Mouse (Mus musculus) neutrophil, adult 5-6 weeks (primary cell): ENCODE data around the gene Habp4. TPM values are rescaled to one million over a fixed set of nuclear protein-coding genes. Genes with fewer than 3 reads are reported as not detected.

ENCODE experiments used
- ATAC-seq: fragments of 151-379, 151-347 bp; 2 replicates; pipeline ENCODE4 v1.8.0; 2017; ENCODE audit warnings: mild to moderate bottlenecking, moderate TSS enrichment; ENCODE audit not compliant: insufficient number of reproducible peaks, poor library complexity, low FRiP score, severe bottlenecking; ENCODE audit errors: extremely low read depth
- total RNA-seq: library from RNA; stranded (forward); fragments of 200-1000 nt; gene quantifications from 2 replicates; pipeline ENCODE4 v1.2.3, GENCODE M21; 2017

Gene Habp4
- total RNA-seq, 1 experiment from 2014 or later = 10.1 TPM

GRCm38 (mm10) chr13:64163147-64163715 lies 1.6 kb downstream of the Habp4 start:
- no peak for ATAC-seq

DNA sequence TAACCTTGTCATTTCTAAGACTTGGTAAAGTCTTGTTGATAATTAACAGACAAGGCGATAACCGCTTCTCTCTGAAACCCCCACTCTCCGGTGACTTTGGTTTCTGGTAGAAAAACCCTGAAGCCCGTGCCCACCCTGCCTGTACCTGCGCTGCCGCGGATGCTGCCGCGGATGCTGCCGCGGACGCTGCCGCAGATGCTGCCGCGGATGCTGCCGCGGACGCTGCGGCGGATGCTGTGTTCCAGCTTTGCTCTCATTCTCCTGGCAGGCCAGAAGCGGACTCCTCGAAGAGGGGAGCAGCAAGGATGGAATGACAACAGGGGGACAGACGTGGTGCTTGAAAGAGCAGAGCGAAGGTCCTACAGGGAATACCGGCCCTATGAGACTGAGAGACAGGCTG lies 8.1 kb downstream of the Habp4 start:
- no peak for ATAC-seq

DNA sequence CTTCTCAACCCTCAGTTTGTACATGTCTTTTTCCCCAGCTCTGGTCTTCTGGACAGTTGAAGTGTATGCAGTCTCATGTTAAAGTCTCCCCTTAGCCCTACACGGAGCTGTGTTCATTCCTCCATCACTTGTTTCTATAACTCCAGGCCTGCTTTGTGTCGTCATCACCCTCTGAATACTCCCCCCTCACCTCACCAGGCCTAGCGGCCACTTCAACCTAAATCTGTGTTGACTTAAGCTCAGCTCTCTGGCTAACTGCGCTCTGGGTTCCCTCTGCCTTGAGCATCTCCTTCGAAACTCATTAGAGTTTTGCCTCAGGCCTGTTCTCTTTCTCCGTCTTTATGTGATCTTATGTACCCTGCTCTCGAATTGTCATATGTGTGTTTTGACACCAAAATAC lies 16.4 kb downstream of the Habp4 start:
- no peak for ATAC-seq

- ATAC-seq = no peak
Measured at GRCm38 (mm10) chr13:64178746-64179652, 17.4 kb downstream of the Habp4 start.

DNA sequence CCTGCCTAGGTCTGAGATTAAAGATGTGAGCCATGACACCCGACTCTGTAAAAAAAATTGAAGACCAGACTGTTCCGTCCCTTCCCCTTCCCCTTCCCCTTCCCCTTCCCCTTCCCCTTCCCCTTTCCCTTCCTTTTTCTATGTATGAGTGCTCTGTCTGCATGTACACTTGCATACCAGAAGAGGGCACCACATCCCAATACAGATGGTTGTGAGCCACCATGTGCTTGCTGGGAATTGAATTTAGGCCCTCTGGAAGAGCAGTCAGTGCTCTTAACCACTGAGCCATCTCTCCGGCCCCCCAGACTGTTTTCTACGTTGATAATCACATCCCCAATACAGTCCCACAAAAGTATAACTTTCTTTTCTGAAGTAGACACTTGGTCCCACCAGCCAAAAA lies 18.7 kb downstream of the Habp4 start:
- no peak for ATAC-seq

DNA sequence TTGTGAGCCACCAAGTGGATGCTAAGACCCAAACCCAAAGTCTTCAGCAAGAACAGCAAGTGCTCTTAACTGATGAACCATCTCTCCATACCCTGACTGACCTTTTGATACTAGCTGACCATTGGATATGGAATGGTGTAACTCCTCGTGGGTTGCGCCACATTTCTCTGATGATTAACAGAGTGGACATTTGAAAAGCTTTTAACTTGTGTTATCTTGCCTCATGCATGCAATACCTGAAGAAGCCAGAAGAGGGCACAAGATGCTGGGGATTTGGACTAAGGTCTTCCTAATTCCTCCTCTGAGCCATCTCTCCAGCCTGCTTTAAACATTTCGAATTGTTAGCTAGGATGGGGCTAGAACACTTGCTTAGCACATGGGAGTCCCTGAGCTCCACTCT lies 19.3 kb downstream of the Habp4 start:
- peak; percentile 55; the same call in 1 of the 2 replicates for ATAC-seq

DNA sequence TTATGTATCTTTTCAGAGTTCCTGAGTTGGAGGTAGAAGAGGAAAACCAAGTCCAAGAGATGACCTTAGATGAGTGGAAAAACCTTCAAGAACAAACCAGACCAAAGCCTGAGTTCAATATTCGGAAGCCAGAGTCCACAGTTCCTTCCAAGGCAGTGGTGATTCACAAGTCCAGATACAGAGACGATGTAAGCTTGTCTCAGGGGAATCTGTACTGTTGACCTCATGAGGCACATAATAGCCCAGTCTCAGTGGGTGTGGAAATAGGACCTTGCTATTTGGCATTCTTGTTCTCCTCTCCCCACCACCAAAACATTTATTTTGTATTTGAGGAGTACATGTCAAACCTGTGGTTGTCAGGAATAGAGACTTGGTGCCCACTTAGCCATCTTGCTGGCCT lies 20.5 kb downstream of the Habp4 start:
- ATAC-seq = no peak

DNA sequence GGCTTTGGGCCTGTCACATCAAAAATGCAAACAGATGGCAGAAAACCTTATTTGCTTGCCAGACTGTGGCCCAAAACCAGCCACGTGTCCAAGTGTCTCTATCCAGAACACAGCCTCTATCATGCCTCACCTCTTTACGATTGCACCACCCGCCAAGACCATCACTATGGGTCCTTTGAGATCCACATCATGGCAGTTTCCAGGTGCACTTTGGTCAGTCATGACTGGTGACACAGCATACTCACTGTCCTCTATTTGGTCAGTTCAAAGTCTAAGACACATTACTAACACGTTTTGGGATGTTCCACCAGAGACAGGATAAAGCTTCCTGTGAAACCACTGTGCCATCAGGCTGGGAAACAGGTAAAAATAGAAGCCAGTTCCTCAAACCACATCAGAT lies 22.0 kb downstream of the Habp4 start:
- ATAC-seq = no peak

- ATAC-seq = no peak
Measured at GRCm38 (mm10) chr13:64184361-64184760, 22.7 kb downstream of the Habp4 start.

- no peak for ATAC-seq
Measured at GRCm38 (mm10) chr13:64185176-64185575, 23.6 kb downstream of the Habp4 start.

- ATAC-seq = no peak
Measured at GRCm38 (mm10) chr13:64185586-64185985, 24.0 kb downstream of the Habp4 start.

GRCm38 (mm10) chr13:64186516-64186915 lies 24.9 kb downstream of the Habp4 start:
- no peak for ATAC-seq

DNA sequence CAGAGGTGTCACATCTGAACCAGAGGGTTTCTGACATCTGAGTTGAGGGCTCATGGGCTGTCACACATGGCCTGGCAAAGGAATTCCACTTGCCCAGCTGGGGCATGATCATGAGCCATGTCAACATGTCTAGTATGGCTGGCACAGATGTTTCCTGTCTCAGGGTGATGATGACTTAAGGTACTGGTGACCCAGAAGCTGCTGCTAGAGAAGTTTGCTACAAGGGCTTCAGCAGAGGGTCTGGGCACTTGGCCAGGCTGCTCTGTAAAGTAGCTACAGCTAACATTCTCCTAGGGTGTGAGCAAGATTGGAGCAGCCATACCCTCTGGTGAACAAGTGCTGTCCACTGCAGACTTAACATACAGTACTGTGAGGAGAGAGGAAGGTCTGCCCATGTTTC lies 25.4 kb downstream of the Habp4 start:
- ATAC-seq = no peak

DNA sequence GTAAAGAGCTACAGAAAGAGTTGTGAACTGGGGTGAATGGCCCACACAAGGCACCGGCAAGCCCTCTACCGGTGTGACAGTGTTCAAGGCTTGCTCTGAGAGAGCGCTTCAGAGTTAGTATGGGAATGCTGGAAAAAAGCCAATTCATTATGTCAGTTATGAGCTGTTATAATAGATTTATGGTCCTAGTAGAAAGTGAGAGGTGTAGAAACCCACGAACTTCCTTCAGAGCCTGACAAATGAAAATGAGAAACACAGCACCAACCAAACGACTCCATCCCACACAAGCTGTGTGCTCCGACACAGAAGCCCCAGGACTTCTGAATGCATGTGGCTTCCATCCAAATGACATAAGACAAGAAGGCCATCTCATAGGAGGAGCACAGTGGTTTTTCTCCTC lies 36.3 kb downstream of the Habp4 start:
- ATAC-seq = no peak

DNA sequence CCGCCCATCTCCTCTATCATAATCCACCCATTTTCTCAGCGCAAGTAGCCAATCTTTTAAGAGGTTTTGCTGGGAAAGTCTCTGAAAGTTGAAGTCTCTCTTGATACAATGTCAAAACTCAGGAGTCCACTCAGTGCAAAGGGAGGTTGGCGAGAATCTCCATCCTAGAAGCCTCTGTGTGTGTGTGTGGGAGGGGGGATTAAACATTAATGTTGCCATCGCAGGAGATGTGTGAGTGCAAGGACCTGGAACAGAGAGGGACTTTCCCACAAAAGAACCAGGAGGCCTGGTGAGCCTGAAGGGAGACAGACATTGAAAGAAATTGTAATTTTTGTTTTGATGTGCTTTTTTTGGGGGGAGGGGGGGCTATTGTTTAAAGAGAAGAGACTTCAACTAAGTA lies 36.7 kb downstream of the Habp4 start:
- ATAC-seq = no peak

DNA sequence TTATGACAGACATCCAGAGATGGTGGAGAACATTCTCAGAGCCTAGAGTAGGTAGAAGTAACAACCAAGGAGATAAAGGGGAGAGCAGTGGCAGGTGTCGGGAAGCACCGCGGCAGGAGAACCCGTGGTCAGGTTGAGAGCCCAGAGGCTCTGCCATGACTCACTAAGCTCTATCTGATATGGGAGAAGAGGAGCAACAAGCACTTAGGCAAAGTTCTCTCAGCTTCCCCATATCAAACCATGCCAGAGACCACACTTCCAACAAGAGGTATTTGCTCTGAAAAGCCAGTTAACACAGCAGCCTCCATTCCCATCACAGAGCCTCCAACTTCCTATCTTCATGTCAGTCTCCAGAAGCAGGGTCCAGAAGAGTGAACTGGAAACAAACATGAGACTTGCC lies 39.3 kb downstream of the Habp4 start:
- ATAC-seq = no peak

- no peak for ATAC-seq
Measured at GRCm38 (mm10) chr13:64204726-64205125, 43.1 kb downstream of the Habp4 start.

DNA sequence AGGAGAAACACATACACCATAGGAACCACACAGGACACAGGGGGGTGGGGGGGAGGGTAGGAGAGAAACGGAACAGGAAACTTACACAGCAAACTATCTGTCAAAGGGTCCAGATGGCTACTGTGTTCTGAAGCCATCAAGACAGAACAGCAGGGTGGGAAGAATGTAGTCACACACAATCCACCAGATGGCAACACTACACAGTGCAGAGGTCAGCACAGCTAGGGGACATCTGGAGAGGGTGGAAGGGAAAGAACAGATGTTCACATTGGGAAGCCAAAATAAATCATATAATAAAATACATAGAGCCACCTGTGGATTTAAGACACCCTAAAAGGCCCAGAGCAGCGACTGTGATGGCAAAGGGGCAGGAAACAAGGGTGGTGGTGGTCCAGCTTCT lies 43.6 kb downstream of the Habp4 start:
- no peak for ATAC-seq

GRCm38 (mm10) chr13:64208146-64208545 lies 46.5 kb downstream of the Habp4 start:
- ATAC-seq = no peak

- no peak for ATAC-seq
Measured at GRCm38 (mm10) chr13:64211995-64212603, 50.5 kb downstream of the Habp4 start.
